Comparison of ENCODE assay signal across 28 mouse cellular contexts in genomic region chr11:50398803-50399202, GRCm38 (mm10). TPM values are rescaled to one million over a fixed set of nuclear protein-coding genes. Genes with fewer than 3 reads are reported as not detected.
"Had no signal": no experiment of that assay in that cellular context is flagged by ENCODE, and none has a peak within 500 bp of the region (broad histone marks: within the 10 kb centered on the region; RNA-seq: fewer than 3 reads in every experiment).

No protein-coding gene starts in this region.

- H3K9me3 ChIP-seq: limb, embryonic 15.5 days; midbrain, embryonic 12.5 days; midbrain, embryonic 15.5 days; neural tube, embryonic 13.5 days; stomach, embryonic 15.5 days had no signal

- H3K27ac ChIP-seq: kidney, postnatal 0 days; layer of hippocampus, adult 2 months; limb, embryonic 15.5 days; liver, embryonic 14.5 days; macrophage; midbrain, embryonic 12.5 days; midbrain, embryonic 15.5 days; neural tube, embryonic 13.5 days; stomach, embryonic 15.5 days had no signal

- H3K9ac ChIP-seq: limb, embryonic 15.5 days; liver, embryonic 14.5 days; liver, postnatal 0 days; lung, embryonic 14.5 days; midbrain, embryonic 12.5 days; midbrain, embryonic 15.5 days; neural tube, embryonic 13.5 days; stomach, embryonic 15.5 days had no signal

- H3K4me3 ChIP-seq: layer of hippocampus, adult 2 months; limb, embryonic 15.5 days; midbrain, embryonic 12.5 days; midbrain, embryonic 15.5 days; myocyte; neural tube, embryonic 13.5 days; stomach, embryonic 15.5 days had no signal

- H3K27me3 ChIP-seq: limb, embryonic 15.5 days; midbrain, embryonic 12.5 days; midbrain, embryonic 15.5 days; neural tube, embryonic 13.5 days; stomach, embryonic 15.5 days had no signal

- DNase-seq: kidney, adult 2 months; kidney, postnatal 25 days; layer of hippocampus, adult 9-11 months; liver, postnatal 0 days; lung, embryonic 14.5 days; retina, postnatal 1 day; right cerebral cortex, postnatal 25 days; spleen, adult 18-20 months; thymus, adult 2 months; thymus, postnatal 14 days; thymus, postnatal 4 days had no signal

- H3K4me2 ChIP-seq: limb, embryonic 15.5 days; liver, embryonic 11.5 days; lung, embryonic 14.5 days; midbrain, embryonic 12.5 days; midbrain, embryonic 15.5 days; neural tube, embryonic 13.5 days; stomach, embryonic 15.5 days had no signal

- ATAC-seq: intestine, postnatal 0 days; liver, postnatal 0 days; lung, postnatal 0 days; midbrain, embryonic 15.5 days had no signal

- H3K4me1 ChIP-seq: limb, embryonic 15.5 days; midbrain, embryonic 12.5 days; midbrain, embryonic 15.5 days; neural tube, embryonic 13.5 days; stomach, embryonic 15.5 days had no signal

RNA-seq across cellular contexts. Expression of gene Cby3, which starts 44.5 kb away (rescaled TPM):
- total RNA-seq: megakaryocyte, adult 5-6 weeks; monocyte, adult 5-6 weeks; neutrophil, adult 5-6 weeks had no signal
- polyA plus RNA-seq: limb, embryonic 11.5 days; liver, embryonic 11.5 days; liver, embryonic 14.5 days; macrophage; midbrain, embryonic 12.5 days; myocyte had no signal
